Mouse (Mus musculus): ENCODE data around the gene Spsb4.

GRCm38 (mm10) chr9:97017121-97017810, 1.4 kb downstream of the Spsb4 start:
- no peak for TF ChIP-seq CTCF (IDR thresholded peaks at IDR 0.05; ENCODE audit: extremely low read depth, insufficient read length, insufficient replicate concordance, low read depth, low read length)
- TF ChIP-seq POLR2A (IDR thresholded peaks at IDR 0.05; ENCODE audit: low read depth, low read length) = no peak

Measured in small intestine, adult 2 months (tissue).